Mouse (Mus musculus) liver, postnatal 0 days (tissue): ENCODE measurements around the gene Gm5105.

Experiments
- CTCF ChIP-seq: sonication (generic); IDR thresholded peaks from 2 replicates; pipeline ENCODE4 v1.5.1; 2016; ENCODE audit warnings: antibody characterized with exemption, low read depth
- EP300 ChIP-seq: IDR thresholded peaks from 2 replicates; pipeline ENCODE4 v1.6.1; 2016; ENCODE audit warnings: antibody characterized with exemption, low read depth, mild to moderate bottlenecking

GRCm38 (mm10) chr3:138061205-138061911 is 5.8 kb downstream of the Gm5105 start:
- TF ChIP-seq EP300 (no peak), CTCF (no peak)
